Mouse (Mus musculus) embryonic facial prominence, embryonic 11.5 days (tissue): ENCODE measurements at regions not wholly inside any gene's neighbourhood (a gene's known extent, or its start where the extent isn't known, plus 50 kb on each side); places are given as distances from the start of the nearest gene placed in this dataset.

ENCODE experiments used
- ATAC-seq: fragments of 200-750 bp; cut with Nextera tagmentation; replicated peaks from 2 replicates; pipeline ENCODE4 v1.8.0; 2017; ENCODE audit warnings: low read depth; ENCODE audit not compliant: insufficient number of reproducible peaks, low FRiP score, low TSS enrichment
- DNase-seq: peaks from one replicate; pipeline ENCODE4 v3.0.0-alpha.2; 2015; ENCODE audit warnings: low spot score
- H3K27ac ChIP-seq: fragments of 300-500 bp; sonication (generic); replicated peaks from 2 replicates; pipeline ENCODE4 v1.5.1; 2014; ENCODE audit warnings: mild to moderate bottlenecking, low read depth, low read length, control low read depth
- H3K27me3 ChIP-seq: fragments of 300-500 bp; sonication (generic); 2 replicates; pipeline ENCODE4 v1.6.1; 2014; ENCODE audit warnings: mild to moderate bottlenecking, low read length, moderate library complexity, mixed read lengths; ENCODE audit not compliant: control insufficient read depth, insufficient read depth
- H3K36me3 ChIP-seq: fragments of 300-500 bp; sonication (generic); replicated peaks from 2 replicates; pipeline ENCODE4 v1.6.1; 2014; ENCODE audit warnings: low read depth, mild to moderate bottlenecking, low read length, moderate library complexity, mixed read lengths; ENCODE audit not compliant: control insufficient read depth, insufficient read depth
- H3K4me1 ChIP-seq: fragments of 300-500 bp; sonication (generic); 2 replicates; pipeline ENCODE4 v1.6.1; 2014; ENCODE audit warnings: low read length, mixed read lengths; ENCODE audit not compliant: control insufficient read depth, insufficient read depth
- H3K4me2 ChIP-seq: fragments of 300-500 bp; sonication (generic); 2 replicates; pipeline ENCODE4 v1.6.1; 2014; ENCODE audit warnings: low read depth, mild to moderate bottlenecking, control low read depth, low read length, moderate library complexity
- H3K4me3 ChIP-seq: fragments of 300-500 bp; sonication (generic); 2 replicates; pipeline ENCODE4 v1.5.1; 2014; ENCODE audit warnings: low read depth, low read length, control low read depth
- H3K9ac ChIP-seq: fragments of 300-500 bp; sonication (generic); replicated peaks from 2 replicates; pipeline ENCODE4 v1.6.1; 2014; ENCODE audit warnings: mild to moderate bottlenecking, control low read depth, low read length
- H3K9me3 ChIP-seq: fragments of 300-500 bp; sonication (generic); replicated peaks from 2 replicates; pipeline ENCODE4 v1.6.1; 2016; ENCODE audit warnings: mild to moderate bottlenecking, low read length, inconsistent platforms, mixed read lengths; ENCODE audit not compliant: control insufficient read depth
- WGBS: fragments of 180-500 bp; shearing (Covaris S2); extraction: QIAGEN DNeasy Blood & Tissue Kit; methylation state at CpG from one replicate; pipeline ENCODE4 v1.1.7; 2014; 5-methylcytosine and 5-hydroxymethylcytosine counted together

GRCm38 (mm10) chr13:84059031-84059651 lies 163.0 kb upstream of the Tmem161b start:
- no peaks in the 10 kb centered on the region for H3K4me1 ChIP-seq

GRCm38 (mm10) chr13:84059661-84060452 lies 162.2 kb upstream of the Tmem161b start:
- DNase-seq (peak; percentile 40), ATAC-seq (peak; percentile 81)
- no peaks in the 10 kb centered on the region for H3K36me3 ChIP-seq
- 0 out of 2 replicates have a peak overlapping the region, but pooled peaks have one; percentile 13 for H3K27ac ChIP-seq
- no peaks in the 10 kb centered on the region for H3K9me3 ChIP-seq
- H3K4me2 ChIP-seq = no peak overlapping the region
- no peak overlapping the region for H3K4me3 ChIP-seq
- H3K9ac ChIP-seq = no peak overlapping the region
- H3K27me3 ChIP-seq = no peaks in the 10 kb centered on the region
- no peaks in the 10 kb centered on the region for H3K4me1 ChIP-seq
- WGBS = 23% methylated on average over 5 of the region's 5 CpGs

More at GRCm38 (mm10) chr13:84059031-84059651, 163.0 kb upstream of the Tmem161b start:
- 11% methylated on average over 10 of the region's 10 CpGs for WGBS
- Histone ChIP-seq H3K4me2 (no peak overlapping the region), H3K27ac (0 out of 2 replicates have a peak overlapping the region, but pooled peaks have one; percentile 13), H3K9me3 (no peaks in the 10 kb centered on the region), H3K4me3 (no peak overlapping the region), H3K9ac (no peak overlapping the region), H3K36me3 (no peaks in the 10 kb centered on the region), H3K27me3 (no peaks in the 10 kb centered on the region)
- ATAC-seq = peak; percentile 79
- peak; percentile 48 for DNase-seq

- ATAC-seq (no peak), DNase-seq (no peak)
- Histone ChIP-seq H3K27ac (no peak overlapping the region), H3K4me2 (no peak overlapping the region), H3K9me3 (no peaks in the 10 kb centered on the region), H3K36me3 (no peaks in the 10 kb centered on the region), H3K9ac (no peak overlapping the region), H3K4me3 (no peak overlapping the region), H3K4me1 (no peaks in the 10 kb centered on the region), H3K27me3 (no peaks in the 10 kb centered on the region)
- WGBS = 74% methylated on average over 3 of the region's 3 CpGs
Observed at GRCm38 (mm10) chr13:84060453-84060834, 161.7 kb upstream of the Tmem161b start.

- H3K27me3 ChIP-seq = no peaks in the 10 kb centered on the region
- no peak overlapping the region for H3K9ac ChIP-seq
- H3K36me3 ChIP-seq = no peaks in the 10 kb centered on the region
- H3K9me3 ChIP-seq = no peaks in the 10 kb centered on the region
- H3K4me2 ChIP-seq = no peak overlapping the region
- whole genome bisulfite sequencing = 75% methylated on average over 3 of the region's 3 CpGs
- DNase-seq (no peak), ATAC-seq (no peak)
- no peaks in the 10 kb centered on the region for H3K4me1 ChIP-seq
- H3K4me3 ChIP-seq = no peak overlapping the region
- H3K27ac ChIP-seq = no peak overlapping the region
Observed at GRCm38 (mm10) chr13:84060906-84061305, 161.2 kb upstream of the Tmem161b start.

GRCm38 (mm10) chr13:84061820-84062480 lies 160.1 kb upstream of the Tmem161b start:
- Histone ChIP-seq H3K4me1 (no peaks in the 10 kb centered on the region), H3K9me3 (no peaks in the 10 kb centered on the region), H3K4me3 (no peak overlapping the region), H3K36me3 (no peaks in the 10 kb centered on the region), H3K4me2 (no peak overlapping the region), H3K27me3 (no peaks in the 10 kb centered on the region), H3K27ac (no peak overlapping the region), H3K9ac (no peak overlapping the region)
- WGBS = 56% methylated on average over 7 of the region's 7 CpGs
- ATAC-seq (no peak), DNase-seq (no peak)

GRCm38 (mm10) chr13:84062616-84063015 lies 159.5 kb upstream of the Tmem161b start:
- 78% methylated on average over 2 of the region's 2 CpGs for WGBS
- no peak overlapping the region for H3K4me2 ChIP-seq
- no peak overlapping the region for H3K4me3 ChIP-seq
- no peaks in the 10 kb centered on the region for H3K36me3 ChIP-seq
- H3K27me3 ChIP-seq = no peaks in the 10 kb centered on the region
- no peak overlapping the region for H3K27ac ChIP-seq
- no peaks in the 10 kb centered on the region for H3K9me3 ChIP-seq
- ATAC-seq (no peak), DNase-seq (no peak)
- no peak overlapping the region for H3K9ac ChIP-seq
- H3K4me1 ChIP-seq = no peaks in the 10 kb centered on the region

- WGBS = 44% methylated on average over 2 of the region's 2 CpGs
- H3K4me2 ChIP-seq = no peak overlapping the region
- H3K4me3 ChIP-seq = no peak overlapping the region
- no peaks in the 10 kb centered on the region for H3K9me3 ChIP-seq
- H3K4me1 ChIP-seq = no peaks in the 10 kb centered on the region
- H3K27me3 ChIP-seq = no peaks in the 10 kb centered on the region
- DNase-seq = no peak
- H3K36me3 ChIP-seq = no peaks in the 10 kb centered on the region
- ATAC-seq = no peak
- no peak overlapping the region for H3K9ac ChIP-seq
- no peak overlapping the region for H3K27ac ChIP-seq
Observed at GRCm38 (mm10) chr13:84063406-84063805, 158.7 kb upstream of the Tmem161b start.
